Mouse (Mus musculus) v-Abl transformed pro-B cells (cell line): Measurements from ENCODE around the gene Flot1.

ENCODE experiments used
- in situ Hi-C, 2 experiments: fragments of 400-800 bp; cut with MboI; formaldehyde crosslinking; loops; one replicate each; pipeline ENCODE4 v1.15.1; 2025; ENCODE audit not compliant: unreplicated experiment in 2 of 2

Gene Flot1

GRCm38 (mm10) chr17:35810900-35811648 is 12.0 kb upstream of the Flot1 start:
- in situ Hi-C loops = no loop called here

DNA sequence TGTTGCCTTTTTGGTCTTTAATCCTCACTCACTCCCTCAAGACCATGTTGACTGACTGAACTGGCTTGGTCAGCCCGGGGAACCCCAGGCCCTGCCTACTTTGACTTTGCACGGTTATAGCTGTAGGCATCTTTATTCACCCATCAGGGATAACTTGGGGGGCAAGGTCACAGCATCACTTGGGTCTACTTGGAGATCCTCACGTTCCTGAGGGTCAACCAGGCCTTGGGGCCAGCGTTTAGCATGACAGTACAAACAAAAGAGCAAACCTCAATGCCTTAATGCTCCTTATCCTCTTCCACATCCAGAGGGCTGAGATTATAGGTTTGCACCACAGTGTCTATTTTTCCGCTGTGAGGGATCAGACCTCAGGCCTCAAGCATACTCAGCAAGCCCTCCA is 10.7 kb upstream of the Flot1 start:
- in situ Hi-C loops = no loop called here

DNA sequence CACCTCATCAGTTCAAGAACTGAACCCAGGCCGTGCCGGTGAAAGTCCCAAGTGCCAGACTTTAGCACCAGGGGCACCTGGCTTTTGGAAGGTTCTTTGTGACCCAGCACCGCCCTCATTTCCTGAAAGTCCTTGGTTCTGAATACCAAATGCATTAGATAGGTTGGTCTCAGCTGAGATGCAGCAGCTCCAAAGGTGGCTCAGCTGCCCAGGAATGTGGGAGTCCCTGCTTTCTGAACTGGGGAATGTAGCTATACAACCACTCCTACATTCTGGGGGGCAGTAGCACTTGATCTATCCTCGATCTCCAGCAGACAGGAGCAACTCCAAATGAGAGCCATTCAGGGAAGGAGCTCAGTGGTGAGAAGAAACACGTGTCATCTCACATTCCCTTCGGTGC is 10.3 kb upstream of the Flot1 start:
- in situ Hi-C loops = no loop called here

DNA sequence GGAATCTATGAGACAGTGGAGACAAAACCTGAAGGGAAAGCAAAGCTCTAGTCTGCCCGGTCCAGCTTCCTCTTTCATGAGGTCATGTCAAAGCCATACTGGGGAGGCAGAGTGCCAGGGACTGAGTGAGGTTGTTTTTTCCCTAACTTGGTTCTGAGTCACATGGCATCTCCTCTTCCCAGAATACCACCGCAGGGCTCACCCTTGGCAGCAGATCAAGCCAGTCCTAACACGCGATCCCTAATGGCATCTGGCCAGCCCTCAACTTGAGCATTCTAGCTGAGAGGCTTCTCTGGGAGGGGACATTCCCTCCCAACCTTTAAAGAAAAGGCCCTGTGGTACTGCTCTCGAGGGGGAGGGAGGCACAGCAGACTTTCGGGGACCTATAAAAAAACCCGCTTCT is 9.8 kb upstream of the Flot1 start:
- in situ Hi-C loops = no loop called here

DNA sequence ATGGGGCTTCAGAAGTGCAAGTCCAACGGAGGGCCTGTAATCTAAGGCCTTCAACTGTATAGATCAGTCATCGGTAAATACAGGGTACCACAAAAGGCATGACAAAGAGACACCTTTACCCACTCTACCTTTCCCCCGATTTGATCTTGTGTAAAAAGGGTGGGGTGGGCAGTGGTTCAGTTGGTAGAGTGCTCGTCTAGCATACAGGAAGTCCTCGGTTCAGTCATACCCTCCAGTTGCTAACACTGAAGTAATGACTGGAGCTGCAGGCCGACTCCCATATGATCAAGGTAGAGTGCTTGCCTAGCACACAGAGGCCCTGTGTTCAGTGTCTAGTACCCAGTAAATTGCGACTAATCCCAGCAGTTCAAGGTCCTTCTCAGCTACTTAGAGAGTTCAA is 9.4 kb upstream of the Flot1 start:
- in situ Hi-C loops = no loop called here

DNA sequence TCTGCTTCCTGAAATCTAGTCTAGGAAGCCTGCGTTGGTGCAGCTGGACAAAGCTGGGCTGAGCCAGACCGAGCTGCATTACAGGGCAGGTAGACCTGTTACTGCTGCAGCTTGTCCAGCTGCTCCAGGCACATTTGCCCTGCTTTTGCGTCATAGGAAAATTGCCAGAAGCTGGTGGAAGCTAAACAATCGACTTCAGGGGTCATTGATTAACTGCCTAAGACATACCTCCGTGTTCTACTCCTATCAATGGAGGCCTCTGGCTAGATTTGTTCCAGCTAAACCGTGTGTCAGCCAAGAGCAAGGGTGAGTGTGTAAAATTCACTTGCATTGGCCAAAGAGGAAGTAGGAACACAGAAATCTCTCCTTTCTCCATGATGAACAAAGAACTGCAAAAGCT is 8.4 kb upstream of the Flot1 start:
- in situ Hi-C loops = no loop called here

- in situ Hi-C loops = no loop called here
Measured at GRCm38 (mm10) chr17:35815836-35816235, 7.2 kb upstream of the Flot1 start.

DNA sequence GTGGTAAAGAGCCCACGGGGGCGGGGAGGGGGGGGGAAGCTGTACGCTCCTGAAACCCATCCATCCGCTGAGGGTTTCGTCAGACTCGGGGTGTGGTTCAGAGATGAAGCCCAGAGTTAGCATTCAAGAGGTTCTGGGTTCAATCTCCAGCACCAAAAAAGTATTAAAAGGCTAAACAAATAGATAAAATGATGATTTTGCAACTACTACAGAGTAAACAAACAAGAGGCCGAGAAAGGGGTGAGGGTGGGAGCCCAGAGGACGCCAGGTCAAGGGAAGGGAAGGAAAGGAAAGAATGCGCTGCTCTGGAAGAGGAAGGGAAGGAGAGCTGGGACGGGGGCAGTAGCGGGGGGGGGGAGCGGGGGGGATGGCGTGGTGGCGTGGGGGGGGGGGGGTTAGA is 6.3 kb upstream of the Flot1 start:
- in situ Hi-C loops = no loop called here

DNA sequence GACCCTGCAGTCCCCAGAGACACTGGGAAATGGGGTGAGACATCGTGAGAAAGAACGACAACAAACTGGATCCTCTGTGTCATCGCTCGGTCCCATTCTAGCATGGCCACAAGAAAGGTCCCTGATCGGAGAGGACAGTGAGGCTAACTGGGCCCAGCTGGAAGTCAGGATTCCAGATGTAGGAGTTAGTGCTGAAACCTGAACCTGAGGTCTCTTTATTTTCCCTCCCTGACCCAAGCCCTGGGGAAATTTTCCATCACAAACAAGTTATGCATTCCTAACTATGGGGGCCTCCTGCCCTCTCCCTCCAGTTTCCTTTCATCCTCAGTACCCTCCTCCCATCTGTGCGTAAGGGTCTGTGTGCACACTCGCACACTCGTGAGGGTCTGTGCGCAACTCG is 5.8 kb upstream of the Flot1 start:
- in situ Hi-C loops = no loop called here

- in situ Hi-C loops = loop anchor here in 1 of 2 experiments (10.0 kb wide), 1 partner anchor 225 kb away; the partner anchor contains the start of genes Gm6034 and H2-T22
Measured at GRCm38 (mm10) chr17:35820111-35820510, 2.9 kb upstream of the Flot1 start.

DNA sequence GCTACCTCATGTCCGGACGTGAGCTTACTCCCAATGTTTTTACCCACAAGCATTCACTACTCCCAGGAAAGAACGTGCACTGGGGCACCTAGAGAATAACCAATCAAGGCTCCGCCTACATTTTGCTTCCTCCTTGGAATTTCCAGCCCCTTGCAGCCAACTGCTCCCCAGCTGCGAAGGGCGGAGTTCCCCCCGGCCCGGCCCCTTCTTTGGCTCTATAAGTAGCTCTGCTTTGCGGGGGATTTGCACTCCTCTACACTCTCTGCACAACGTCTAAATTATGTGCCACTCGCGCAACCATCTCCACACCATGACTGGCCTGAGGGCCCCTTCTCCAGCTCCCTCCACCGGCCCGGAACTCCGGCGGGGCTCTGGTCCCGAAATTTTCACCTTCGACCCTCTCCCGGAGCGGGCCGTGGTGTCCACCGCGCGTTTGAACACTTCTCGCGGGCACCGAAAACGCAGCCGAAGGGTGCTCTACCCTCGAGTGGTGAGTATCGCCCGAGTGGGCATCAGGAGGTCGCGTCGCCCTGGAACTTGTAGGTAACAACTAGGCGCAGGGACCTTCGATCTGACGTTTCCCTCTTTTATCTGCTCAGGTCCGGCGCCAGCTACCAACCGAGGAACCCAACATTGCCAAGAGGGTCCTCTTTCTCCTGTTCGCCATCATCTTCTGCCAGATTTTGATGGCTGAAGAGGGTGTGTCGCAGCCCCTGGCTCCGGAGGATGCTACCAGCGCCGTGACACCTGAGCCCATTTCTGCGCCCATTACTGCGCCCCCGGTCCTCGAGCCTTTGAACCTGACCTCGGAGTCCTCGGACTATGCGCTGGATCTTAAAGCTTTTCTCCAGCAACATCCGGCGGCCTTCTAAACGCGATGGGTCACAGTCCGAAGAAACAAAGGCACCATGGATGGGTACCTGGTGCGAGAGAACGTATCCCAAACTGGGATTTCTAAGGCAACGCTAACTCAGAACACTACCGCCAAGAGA is 1.3 kb upstream of the Flot1 start, which contains the start of gene Ier3:
TSS of gene Ier3 (plus strand) at position 246 of the 992 bp plus-strand sequence.
- in situ Hi-C loops = loop anchor here in 1 of 2 experiments (10.0 kb wide), 1 partner anchor 223 kb away; the partner anchor contains the start of genes Gm6034 and H2-T22

- in situ Hi-C loops = loop anchor here in 1 of 2 experiments (10.0 kb wide), 1 partner anchor 222 kb away; the partner anchor contains the start of genes Gm6034 and H2-T22
Measured at GRCm38 (mm10) chr17:35822564-35822963, 466 bp upstream of the Flot1 start.

GRCm38 (mm10) chr17:35824402-35824801 is 1.4 kb downstream of the Flot1 start:
- in situ Hi-C loops = loop anchor here in 1 of 2 experiments (10.0 kb wide), 1 partner anchor 220 kb away; the partner anchor contains the start of genes Gm6034 and H2-T22

- in situ Hi-C loops = loop anchor here (5.0 to 10.0 kb wide), 5 partner anchors 82 to 220 kb away; partner anchors contain the start of genes Gm6034 (in 1 of the 2) and H2-T22 (in 1 of the 2)
Measured at GRCm38 (mm10) chr17:35825109-35825850, 2.2 kb downstream of the Flot1 start.

DNA sequence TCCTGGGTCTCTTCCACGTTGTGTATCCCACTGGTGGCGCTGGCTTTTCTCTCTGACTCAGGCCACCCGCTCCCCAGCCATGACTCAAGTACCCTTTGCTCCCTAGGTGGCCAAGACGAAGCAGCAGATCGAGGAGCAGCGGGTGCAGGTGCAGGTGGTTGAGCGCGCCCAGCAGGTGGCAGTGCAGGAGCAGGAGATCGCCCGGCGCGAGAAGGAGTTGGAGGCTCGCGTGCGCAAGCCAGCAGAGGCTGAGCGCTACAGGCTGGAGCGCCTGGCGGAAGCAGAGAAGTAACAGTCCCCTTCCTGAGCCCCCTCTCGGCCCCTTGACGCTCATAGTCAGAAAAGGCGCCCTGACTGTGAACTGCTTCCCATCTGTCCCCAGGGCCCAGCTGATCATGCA is 6.7 kb downstream of the Flot1 start:
- in situ Hi-C loops = loop anchor here (5.0 to 10.0 kb wide), 6 partner anchors 78 to 215 kb away; partner anchors contain the start of genes Gm6034 (in 1 of the 2), H2-T22 (in 1 of the 2) and Prr3 (in 1 of the 2)

DNA sequence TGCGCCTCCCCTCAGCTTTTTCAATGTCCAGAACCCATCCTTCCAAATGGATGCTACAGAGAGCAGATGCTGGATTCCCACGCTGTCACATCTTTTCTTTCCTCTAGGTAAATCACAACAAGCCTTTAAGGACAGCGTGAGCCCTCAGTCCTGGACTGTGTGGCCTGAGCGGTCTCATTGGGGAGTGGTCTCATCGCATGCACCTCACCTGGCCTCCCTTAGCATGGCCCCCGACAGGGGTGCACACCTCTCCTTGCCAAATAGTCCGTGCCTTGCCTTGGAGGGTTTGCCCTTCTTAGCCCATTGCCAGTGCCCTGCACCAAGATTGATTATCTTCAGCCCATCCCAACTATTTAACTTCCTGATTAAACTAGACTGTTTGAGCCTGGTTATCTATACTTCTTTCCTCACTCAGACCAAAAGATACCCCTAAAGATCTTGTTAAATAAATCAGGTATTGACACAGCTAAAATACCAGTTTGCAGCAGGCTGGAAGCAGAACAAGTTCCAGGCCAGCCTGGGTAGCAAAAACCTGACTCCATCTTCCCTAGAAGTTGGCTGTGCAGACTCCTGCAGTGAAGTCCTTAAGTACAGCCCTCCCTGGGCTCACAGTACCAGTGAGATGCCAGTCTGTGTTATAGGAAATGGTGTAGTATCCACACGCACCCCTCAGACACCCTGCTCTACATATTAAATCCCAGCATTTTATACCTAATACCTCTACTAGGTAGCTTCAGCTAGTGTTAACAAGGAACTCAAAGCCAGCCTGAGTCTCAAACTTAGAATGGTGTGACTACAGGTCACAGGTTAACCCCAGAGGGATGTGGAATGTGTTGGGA is 9.6 kb downstream of the Flot1 start:
- in situ Hi-C loops = loop anchor here in 1 of 2 experiments (5.0 to 10.0 kb wide), 2 partner anchors 75 to 152 kb away; partner anchors contain the start of gene Prr3

DNA sequence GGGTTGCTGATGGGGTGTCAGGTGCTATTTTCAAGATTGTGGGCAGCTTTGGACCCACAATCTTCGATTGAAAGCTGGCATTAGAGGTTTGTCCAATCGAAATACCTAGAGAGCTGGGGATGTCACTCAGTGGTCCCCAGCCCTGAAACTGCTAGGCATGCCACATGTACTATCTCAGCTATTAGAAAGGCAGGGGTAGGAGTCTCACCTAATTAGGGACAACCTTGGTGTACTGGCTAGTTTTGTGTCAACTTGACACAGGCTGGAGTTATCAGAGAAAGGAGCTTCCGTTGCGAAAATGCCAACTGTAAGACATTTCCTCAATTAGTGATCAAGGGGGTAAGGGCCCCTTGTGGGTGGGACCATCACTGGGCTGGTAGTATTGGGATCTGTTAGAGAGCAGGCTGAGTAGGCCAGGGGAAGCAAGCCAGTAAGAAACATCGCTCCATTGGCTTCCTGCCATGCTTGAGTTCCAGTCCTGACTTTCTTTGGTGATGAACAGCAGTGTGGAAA is 10.3 kb downstream of the Flot1 start:
- in situ Hi-C loops = loop anchor here in 1 of 2 experiments (5.0 to 10.0 kb wide), 2 partner anchors 74 to 152 kb away; partner anchors contain the start of gene Prr3

GRCm38 (mm10) chr17:35833894-35834293 is 10.9 kb downstream of the Flot1 start:
- in situ Hi-C loops = loop anchor here in 1 of 2 experiments (5.0 to 10.0 kb wide), 2 partner anchors 73 to 151 kb away; partner anchors contain the start of gene Prr3
